Mouse (Mus musculus) Patski (cell line): ENCODE measurements around the gene Pou3f3. TPM values are rescaled to one million over a fixed set of nuclear protein-coding genes. Genes with fewer than 3 reads are reported as not detected.
A peak's percentile ranks its signal among the peaks of the same experiment; 100 is the strongest.

Experiments used
- ATAC-seq: fragments of 100-300 bp; one replicate; pipeline ENCODE4 v1.8.0; 2021
- CTCF ChIA-PET: fragments of 350-600 bp; sonication (Branson Sonifier 250); formaldehyde crosslinking; loops from one replicate; lab custom pipeline; 2022; ENCODE audit warnings: inconsistent platforms; lab: Charles Lee
- POLR2A ChIA-PET: fragments of 350-600 bp; sonication (Branson Sonifier 250); formaldehyde crosslinking; loops from one replicate; lab custom pipeline; 2022; ENCODE audit warnings: antibody characterized with exemption, inconsistent platforms; lab: Charles Lee
- DNase-seq: peaks from one replicate; pipeline ENCODE4 v3.0.0-alpha.2; 2011; ENCODE audit warnings: low read depth, low spot score
- H3K27me3 ChIP-seq: fragments of 371-371 bp; one replicate; pipeline ENCODE4 v1.5.1; 2021
- CTCF ChIP-seq: fragments of 100-300 bp; IDR thresholded peaks from one replicate; pipeline ENCODE4 v1.5.1; 2021
- in situ Hi-C: fragments of 300-500 bp; cut with MboI; formaldehyde crosslinking; loops from 3 replicates; pipeline ENCODE4 v1.11.1; 2018; ENCODE audit warnings: low pct_unique_long_range_greater_than_20kb, mixed read lengths
- polyA plus RNA-seq: library from polyadenylated mRNA; unstranded; gene quantifications from one replicate; pipeline ENCODE4 v1.2.3, GENCODE M21; 2021

Pou3f3 gene
- polyA plus RNA-seq, 1 experiment from 2014 or later, result 36.5 TPM

DNA sequence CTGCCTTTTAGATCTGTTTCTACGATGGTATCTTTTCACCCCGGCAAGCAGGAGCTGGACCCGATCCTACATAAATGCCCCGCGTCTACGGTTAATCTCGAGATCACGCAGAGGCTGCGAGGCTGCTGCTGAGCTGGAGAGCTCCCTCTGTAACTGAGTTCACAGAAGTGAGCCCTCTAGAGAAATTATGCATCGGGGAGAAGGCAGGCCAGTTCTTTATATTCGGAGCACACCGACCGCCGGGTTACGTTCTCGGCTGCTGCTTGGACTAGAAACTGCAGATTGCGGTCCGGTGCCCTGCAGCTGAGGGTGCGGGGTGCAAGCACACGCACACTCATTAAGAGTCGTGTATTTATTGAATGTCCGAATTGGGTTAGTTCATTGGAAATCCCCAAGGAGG is 1.7 kb upstream of the Pou3f3 start:
- no peak for DNase-seq
- no peak for ATAC-seq
- no peaks in the 10 kb centered on the region for H3K27me3 ChIP-seq
- in situ Hi-C loops, result loop anchor here (5.0 to 10.0 kb wide), 2 partner anchors 1419 to 1542 kb away; no protein-coding TSS in a partner anchor
- ChIA-PET CTCF (interaction anchor here (0.8 kb wide), 1 partner anchor 796 kb away, joined by 3 read pairs; no protein-coding TSS in a partner anchor), POLR2A (interaction anchor here (0.6 to 5.7 kb wide), 3 partner anchors 19 to 1409 kb away, joined by 3 to 87 read pairs (median 10); no protein-coding TSS in a partner anchor)
- TF ChIP-seq CTCF, result no peak

DNA sequence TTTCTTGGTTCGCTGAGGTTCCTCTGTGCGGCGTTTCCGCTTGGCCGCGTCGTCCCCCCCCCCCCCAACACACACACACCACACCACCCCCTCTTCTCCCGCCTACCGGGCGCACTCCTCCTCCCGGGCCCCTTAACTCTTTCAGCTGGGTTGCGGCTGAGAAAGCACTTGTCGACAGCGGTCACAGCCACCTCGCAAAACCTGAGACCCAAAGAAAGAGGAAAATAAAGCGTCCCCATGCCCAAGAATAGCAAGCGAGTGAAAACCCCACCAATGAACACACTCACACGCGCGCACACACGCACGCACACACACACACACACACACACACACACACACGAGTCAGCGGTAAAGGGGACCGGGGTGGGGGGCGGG is 1.3 kb upstream of the Pou3f3 start:
- no peak for ATAC-seq
- CTCF ChIA-PET, result no interaction called here
- DNase-seq, result no peak
- in situ Hi-C loops, result loop anchor here (5.0 to 10.0 kb wide), 2 partner anchors 1419 to 1542 kb away; no protein-coding TSS in a partner anchor
- POLR2A ChIA-PET, result interaction anchor here (0.9 to 5.7 kb wide), 2 partner anchors 18 to 1409 kb away, joined by 10 to 87 read pairs; no protein-coding TSS in a partner anchor
- H3K27me3 ChIP-seq, result no peaks in the 10 kb centered on the region
- no peak for TF ChIP-seq CTCF

DNA sequence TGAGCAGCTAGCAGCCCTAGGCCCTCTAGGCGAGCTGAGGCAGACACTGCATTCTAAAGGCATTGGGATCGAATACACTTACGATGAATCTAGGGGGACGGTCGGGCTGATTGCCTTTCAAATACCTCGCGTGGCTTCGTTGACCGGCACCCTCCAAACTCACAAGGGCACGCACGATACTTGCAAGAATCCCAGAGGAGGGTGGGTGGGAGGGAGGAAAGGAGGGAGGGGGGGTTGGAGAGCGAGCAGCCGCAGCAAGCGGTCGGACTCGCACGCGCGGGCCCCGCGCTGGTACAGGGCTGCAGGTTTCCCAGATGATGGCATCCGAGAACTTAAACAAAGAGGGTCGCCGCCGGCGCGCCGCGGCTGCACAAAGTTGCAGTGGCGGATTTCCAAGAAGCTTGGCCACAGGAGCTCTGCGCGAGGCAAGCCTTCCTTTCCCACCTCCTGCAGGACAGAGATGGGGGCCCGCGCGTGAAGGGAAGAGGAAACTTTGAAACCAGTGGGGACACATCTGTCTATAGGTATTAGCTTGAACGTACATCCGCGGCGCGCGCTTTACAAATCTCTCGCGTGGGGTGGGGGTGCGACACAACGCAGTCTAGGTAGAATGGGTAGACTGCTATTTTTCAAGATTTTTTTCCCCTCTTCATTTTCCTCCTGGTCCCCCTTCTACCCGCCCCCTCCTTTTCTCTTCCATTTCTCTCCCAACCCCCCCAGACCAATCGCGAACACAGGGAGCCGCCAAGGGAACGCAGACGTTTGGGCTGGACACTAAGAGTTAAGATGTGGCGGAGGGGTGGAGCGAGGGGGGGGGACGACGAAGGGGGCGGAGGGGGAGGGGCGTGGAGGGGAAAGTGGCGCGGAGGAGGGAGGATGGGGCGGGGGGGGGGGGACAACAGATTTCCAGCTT is 647 bp upstream of the Pou3f3 start:
- ChIA-PET POLR2A (interaction anchor here (0.9 to 5.7 kb wide), 2 partner anchors 18 to 1410 kb away, joined by 10 to 87 read pairs; no protein-coding TSS in a partner anchor), CTCF (no interaction called here)
- no peaks in the 10 kb centered on the region for H3K27me3 ChIP-seq
- in situ Hi-C loops, result loop anchor here (5.0 to 10.0 kb wide), 2 partner anchors 1420 to 1543 kb away; no protein-coding TSS in a partner anchor
- ATAC-seq (peak; percentile 7), DNase-seq (no peak)
- no peak for TF ChIP-seq CTCF

DNA sequence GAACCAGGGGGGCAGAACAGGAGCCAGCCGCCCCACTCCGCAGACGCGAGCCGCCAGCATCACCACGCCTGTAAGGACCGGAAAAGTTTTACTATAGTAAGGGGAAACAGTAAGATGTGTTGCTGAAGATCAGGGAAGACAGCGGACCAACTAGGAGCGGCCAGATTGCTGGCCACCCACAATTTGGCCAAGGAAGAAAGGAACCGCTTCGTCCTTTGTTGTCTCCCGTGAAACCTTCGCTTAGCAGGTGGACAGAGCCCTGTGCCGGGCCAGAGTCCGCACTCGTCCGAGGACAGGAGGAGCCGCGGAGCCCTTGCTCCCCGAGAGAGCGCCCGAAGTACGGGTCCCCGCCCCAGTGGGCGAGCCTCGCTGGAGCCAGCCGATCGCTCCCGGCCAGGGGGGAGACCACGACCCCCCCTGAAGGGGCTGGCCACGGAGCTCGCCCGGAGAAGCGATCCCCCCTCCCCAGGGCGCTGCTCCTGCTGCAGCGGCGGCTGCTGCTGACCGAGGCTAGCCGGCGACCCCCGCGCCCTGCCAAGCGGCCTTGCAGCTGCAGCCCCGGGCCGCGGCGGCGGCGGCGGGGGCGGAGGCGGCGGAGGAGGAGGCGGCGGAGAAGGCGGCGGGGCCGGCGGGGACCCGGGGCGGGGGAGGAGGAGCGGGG is 933 bp downstream of the Pou3f3 start:
- in situ Hi-C loops, result loop anchor here (10.0 kb wide), 1 partner anchor 1422 kb away; no protein-coding TSS in a partner anchor
- no peak for TF ChIP-seq CTCF
- ATAC-seq (peak; percentile 11), DNase-seq (no peak)
- CTCF ChIA-PET, result no interaction called here
- POLR2A ChIA-PET, result interaction anchor here (0.7 to 5.7 kb wide), 3 partner anchors 16 to 58 kb away, joined by 3 to 87 read pairs (median 3); no protein-coding TSS in a partner anchor
- H3K27me3 ChIP-seq, result no peaks in the 10 kb centered on the region

DNA sequence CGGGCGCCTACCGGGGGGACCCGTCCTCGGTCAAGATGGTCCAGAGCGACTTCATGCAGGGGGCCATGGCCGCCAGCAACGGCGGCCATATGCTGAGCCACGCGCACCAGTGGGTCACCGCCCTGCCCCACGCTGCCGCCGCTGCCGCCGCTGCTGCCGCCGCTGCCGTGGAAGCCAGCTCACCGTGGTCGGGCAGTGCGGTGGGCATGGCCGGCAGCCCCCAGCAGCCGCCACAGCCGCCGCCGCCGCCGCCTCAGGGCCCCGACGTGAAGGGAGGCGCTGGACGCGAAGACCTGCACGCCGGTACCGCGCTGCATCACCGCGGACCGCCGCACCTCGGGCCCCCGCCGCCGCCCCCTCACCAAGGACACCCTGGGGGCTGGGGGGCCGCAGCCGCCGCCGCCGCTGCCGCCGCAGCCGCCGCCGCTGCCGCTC is 1.8 kb downstream of the Pou3f3 start:
- CTCF ChIA-PET, result interaction anchor here (1.1 kb wide), 1 partner anchor 16 kb away, joined by 7 read pairs; no protein-coding TSS in a partner anchor
- in situ Hi-C loops, result loop anchor here (10.0 kb wide), 1 partner anchor 1423 kb away; no protein-coding TSS in a partner anchor
- no peak for ATAC-seq

DNA sequence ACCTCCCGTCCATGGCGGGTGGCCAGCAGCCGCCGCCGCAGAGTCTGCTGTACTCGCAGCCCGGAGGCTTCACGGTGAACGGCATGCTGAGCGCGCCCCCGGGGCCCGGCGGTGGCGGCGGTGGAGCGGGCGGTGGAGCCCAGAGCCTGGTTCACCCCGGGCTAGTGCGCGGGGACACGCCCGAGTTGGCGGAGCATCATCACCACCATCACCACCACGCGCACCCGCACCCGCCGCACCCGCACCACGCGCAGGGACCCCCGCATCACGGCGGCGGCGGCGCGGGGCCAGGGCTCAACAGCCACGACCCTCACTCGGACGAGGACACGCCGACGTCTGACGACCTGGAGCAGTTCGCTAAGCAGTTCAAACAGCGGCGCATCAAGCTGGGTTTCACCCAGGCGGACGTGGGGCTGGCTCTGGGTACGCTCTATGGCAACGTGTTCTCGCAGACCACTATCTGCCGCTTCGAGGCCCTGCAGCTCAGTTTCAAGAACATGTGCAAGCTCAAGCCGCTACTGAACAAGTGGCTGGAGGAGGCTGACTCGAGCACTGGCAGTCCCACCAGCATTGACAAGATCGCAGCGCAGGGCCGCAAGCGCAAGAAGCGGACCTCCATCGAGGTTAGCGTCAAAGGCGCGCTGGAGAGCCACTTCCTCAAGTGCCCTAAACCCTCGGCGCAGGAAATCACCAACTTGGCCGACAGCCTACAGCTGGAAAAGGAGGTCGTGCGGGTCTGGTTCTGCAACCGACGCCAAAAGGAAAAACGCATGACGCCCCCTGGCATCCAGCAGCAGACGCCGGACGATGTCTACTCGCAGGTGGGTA is 2.4 kb downstream of the Pou3f3 start:
- DNase-seq (no peak), ATAC-seq (no peak)
- ChIA-PET POLR2A (interaction anchor here (1.2 to 5.7 kb wide), 4 partner anchors 9 to 83 kb away, joined by 3 to 87 read pairs (median 4); no protein-coding TSS in a partner anchor), CTCF (interaction anchor here (1.1 kb wide), 1 partner anchor 15 kb away, joined by 7 read pairs; no protein-coding TSS in a partner anchor)
- TF ChIP-seq CTCF, result no peak
- no peaks in the 10 kb centered on the region for H3K27me3 ChIP-seq
- in situ Hi-C loops, result loop anchor here (10.0 kb wide), 1 partner anchor 1423 kb away; no protein-coding TSS in a partner anchor

More for the DNA sequence above, 1.8 kb downstream of the Pou3f3 start:
- no peak for TF ChIP-seq CTCF
- H3K27me3 ChIP-seq, result no peaks in the 10 kb centered on the region
- DNase-seq, result no peak
- POLR2A ChIA-PET, result interaction anchor here (1.1 to 5.7 kb wide), 3 partner anchors 11 to 57 kb away, joined by 3 to 87 read pairs (median 4); no protein-coding TSS in a partner anchor

DNA sequence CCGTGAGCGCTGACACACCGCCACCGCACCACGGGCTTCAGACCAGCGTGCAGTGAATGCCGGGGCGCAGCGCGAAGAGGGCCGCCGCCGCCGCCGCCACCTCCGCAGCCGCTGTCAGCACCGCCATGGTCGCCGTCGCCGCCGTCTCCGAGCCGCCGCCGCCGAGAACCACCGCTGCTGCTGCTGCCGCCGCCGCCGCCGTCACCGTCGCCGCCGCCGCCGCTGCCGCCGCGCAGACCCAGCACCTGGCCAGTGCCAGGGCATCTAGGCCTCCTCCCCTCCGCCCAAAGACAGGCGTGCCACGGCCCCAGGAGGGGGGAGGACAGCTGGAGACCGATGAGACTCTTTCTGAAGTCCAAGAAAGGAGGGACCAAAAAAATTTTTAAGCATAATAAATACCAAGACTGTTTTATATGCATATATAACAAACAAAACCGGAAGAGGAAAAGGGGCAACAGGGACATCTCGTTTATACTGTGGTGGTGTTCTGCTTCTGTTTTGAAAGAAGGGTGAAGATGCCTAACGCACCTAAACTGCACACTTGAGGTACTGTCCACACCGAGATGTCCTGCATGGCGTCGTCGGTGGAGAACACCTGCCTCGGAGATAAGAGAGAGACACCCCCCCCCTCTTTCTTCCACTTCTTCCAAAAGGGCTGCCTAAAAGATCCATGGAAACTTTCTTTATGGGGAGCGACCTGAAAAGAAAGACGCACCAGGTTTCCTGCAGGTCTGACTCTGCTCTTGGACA is 3.2 kb downstream of the Pou3f3 start:
- DNase-seq (no peak), ATAC-seq (no peak)
- ChIA-PET CTCF (interaction anchor here (1.1 kb wide), 1 partner anchor 14 kb away, joined by 7 read pairs; no protein-coding TSS in a partner anchor), POLR2A (interaction anchor here (1.2 to 5.7 kb wide), 4 partner anchors 9 to 82 kb away, joined by 3 to 87 read pairs (median 4); no protein-coding TSS in a partner anchor)
- in situ Hi-C loops, result loop anchor here (10.0 kb wide), 1 partner anchor 1424 kb away; no protein-coding TSS in a partner anchor
- no peak for TF ChIP-seq CTCF
- no peaks in the 10 kb centered on the region for H3K27me3 ChIP-seq

DNA sequence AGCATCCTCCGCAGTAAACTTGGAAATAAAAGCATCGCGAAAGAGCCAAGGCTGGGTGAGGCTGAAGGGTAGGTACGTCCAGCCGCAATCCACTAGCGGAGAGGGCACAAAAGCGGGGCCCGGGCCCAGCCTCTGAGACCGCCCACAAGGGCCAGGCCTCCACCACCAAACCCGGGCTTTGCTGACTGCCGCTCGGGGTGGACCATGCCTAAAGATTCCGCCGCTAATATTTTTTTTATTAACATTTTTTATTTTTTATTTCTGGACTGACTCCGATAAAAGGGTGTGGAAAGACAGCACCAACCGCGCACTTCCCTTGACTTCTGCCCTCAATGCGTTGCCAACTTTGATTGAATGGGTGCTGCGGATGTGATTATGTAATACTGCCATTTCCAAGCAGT is 3.9 kb downstream of the Pou3f3 start:
- no peaks in the 10 kb centered on the region for H3K27me3 ChIP-seq
- ATAC-seq (no peak), DNase-seq (no peak)
- POLR2A ChIA-PET, result interaction anchor here (1.1 to 5.1 kb wide), 2 partner anchors 9 to 13 kb away, joined by 3 to 98 read pairs; no protein-coding TSS in a partner anchor
- TF ChIP-seq CTCF, result no peak
- in situ Hi-C loops, result loop anchor here (10.0 kb wide), 1 partner anchor 1425 kb away; no protein-coding TSS in a partner anchor
- CTCF ChIA-PET, result interaction anchor here (1.2 to 5.8 kb wide), 3 partner anchors 13 to 80 kb away, joined by 3 to 41 read pairs (median 4); no protein-coding TSS in a partner anchor
